Mouse (Mus musculus) hindbrain, embryonic 16.5 days (tissue): ENCODE measurements around the gene Olfr1255. TPM values are rescaled to one million over a fixed set of nuclear protein-coding genes. Genes with fewer than 3 reads are reported as not detected.

Experiments
- polyA plus RNA-seq: library from polyadenylated mRNA; unstranded; fragments of >200 nt; fragmentation: Nextera tagmentation; extraction: Ambion mirVana; gene quantifications from 2 replicates; pipeline ENCODE4 v1.2.1, GENCODE M21; 2015

Olfr1255 gene
- polyA plus RNA-seq, 1 experiment from 2014 or later, result not detected

Other genes with a start within 250 kb of the Olfr1255 start
- not detected in 2 replicates for gene Olfr1245, start 233.6 kb upstream of the Olfr1255 start, polyA plus RNA-seq
- not detected in 2 replicates for gene Olfr1246, start 218.9 kb upstream of the Olfr1255 start, polyA plus RNA-seq
- not detected in 2 replicates for gene Olfr1247, start 197.9 kb upstream of the Olfr1255 start, polyA plus RNA-seq
- gene Olfr1248, start 193.8 kb upstream of the Olfr1255 start, polyA plus RNA-seq, result not detected in 2 replicates
- gene Olfr1249, start 177.1 kb upstream of the Olfr1255 start, polyA plus RNA-seq, result not detected in 2 replicates
- gene Olfr1250, start 150.6 kb upstream of the Olfr1255 start, polyA plus RNA-seq, result not detected in 2 replicates
- gene Olfr1251, start 140.1 kb upstream of the Olfr1255 start, polyA plus RNA-seq, result not detected in 2 replicates
- not detected in 2 replicates for gene Olfr1252, start 87.0 kb upstream of the Olfr1255 start, polyA plus RNA-seq
- gene Olfr1253, start 55.0 kb upstream of the Olfr1255 start, polyA plus RNA-seq, result not detected in 2 replicates
- not detected in 2 replicates for gene Olfr1254, start 18.4 kb upstream of the Olfr1255 start, polyA plus RNA-seq
- not detected in 2 replicates for gene Olfr1256, start 29.5 kb downstream of the Olfr1255 start, polyA plus RNA-seq
- gene Olfr48, start 36.2 kb downstream of the Olfr1255 start, polyA plus RNA-seq, result 0.13 and 0.29 TPM in 2 replicates
- gene Olfr1257, start 66.4 kb downstream of the Olfr1255 start, polyA plus RNA-seq, result not detected in 2 replicates
- not detected in 2 replicates for gene Olfr1258, start 115.3 kb downstream of the Olfr1255 start, polyA plus RNA-seq
- gene Olfr1259, start 136.6 kb downstream of the Olfr1255 start, polyA plus RNA-seq, result not detected in 2 replicates
- gene Olfr1260, start 162.3 kb downstream of the Olfr1255 start, polyA plus RNA-seq, result not detected in 2 replicates
- gene Olfr1261, start 179.2 kb downstream of the Olfr1255 start, polyA plus RNA-seq, result not detected in 2 replicates
- not detected in 2 replicates for gene Olfr1262, start 188.1 kb downstream of the Olfr1255 start, polyA plus RNA-seq
- not detected in 2 replicates for gene Olfr1263, start 200.1 kb downstream of the Olfr1255 start, polyA plus RNA-seq
- gene Olfr1264, start 213.5 kb downstream of the Olfr1255 start, polyA plus RNA-seq, result not detected in 2 replicates
- gene Olfr1265, start 223.3 kb downstream of the Olfr1255 start, polyA plus RNA-seq, result not detected in 2 replicates